Mouse (Mus musculus): Measurements from ENCODE around the gene Krtap3-1. TPM values are rescaled to one million over a fixed set of nuclear protein-coding genes. Genes with fewer than 3 reads are reported as not detected.

Gene Krtap3-1
- total RNA-seq, 1 experiment from 2014 or later: not detected

- no peak for DNase-seq
Observed at GRCm38 (mm10) chr11:99521288-99521860, 45.1 kb downstream of the Krtap3-1 start, which contains the start of gene Krt39. Krt39 (minus strand) TSS chr11:99521338.

Other genes starting within 250 kb of the Krtap3-1 start
- gene Krt25, start 243.7 kb downstream of the Krtap3-1 start, total RNA-seq (2021): not detected in 2 replicates
- not detected in 2 replicates for gene Krt26, start 228.7 kb downstream of the Krtap3-1 start, total RNA-seq (2021)
- not detected in 2 replicates for gene Krt27, start 215.5 kb downstream of the Krtap3-1 start, total RNA-seq (2021)
- not detected in 2 replicates for gene Krt28, start 191.7 kb downstream of the Krtap3-1 start, total RNA-seq (2021)
- 4.3 and 7.7 TPM in 2 replicates for gene Krt10, start 177.3 kb downstream of the Krtap3-1 start, total RNA-seq (2021)
- not detected in 2 replicates for gene Krt12, start 144.4 kb downstream of the Krtap3-1 start, total RNA-seq (2021)
- gene Krt20, start 128.5 kb downstream of the Krtap3-1 start, total RNA-seq (2021): 0.15 TPM in 1 of 2 replicates, not detected in the other
- gene Krt23, start 73.5 kb downstream of the Krtap3-1 start, total RNA-seq (2021): not detected in 2 replicates
- gene Krt39, start 45.3 kb downstream of the Krtap3-1 start, total RNA-seq (2021): not detected in 2 replicates
- gene Krt40, start 23.5 kb downstream of the Krtap3-1 start, total RNA-seq (2021): not detected in 2 replicates
- not detected in 2 replicates for gene Krtap3-3, start 15.8 kb downstream of the Krtap3-1 start, total RNA-seq (2021)
- gene Krtap3-2, start 9.8 kb downstream of the Krtap3-1 start, total RNA-seq (2021): not detected in 2 replicates
- not detected in 2 replicates for gene Gm11939, start 7.2 kb downstream of the Krtap3-1 start, total RNA-seq (2021)
- not detected in 2 replicates for gene Krtap1-5, start 14.4 kb upstream of the Krtap3-1 start, total RNA-seq (2021)
- not detected in 2 replicates for gene Krtap1-4, start 17.0 kb upstream of the Krtap3-1 start, total RNA-seq (2021)
- gene Krtap1-3, start 24.7 kb upstream of the Krtap3-1 start, total RNA-seq (2021): not detected in 2 replicates
- gene Krtap9-3, start 31.5 kb upstream of the Krtap3-1 start, total RNA-seq (2021): not detected in 2 replicates
- gene Gm11938, start 36.7 kb upstream of the Krtap3-1 start, total RNA-seq (2021): not detected in 2 replicates
- not detected in 2 replicates for gene Gm11937, start 43.6 kb upstream of the Krtap3-1 start, total RNA-seq (2021)
- gene Krtap2-4, start 48.2 kb upstream of the Krtap3-1 start, total RNA-seq (2021): not detected in 2 replicates
- not detected in 2 replicates for gene Gm11562, start 53.8 kb upstream of the Krtap3-1 start, total RNA-seq (2021)
- not detected in 2 replicates for gene Krtap4-1, start 61.6 kb upstream of the Krtap3-1 start, total RNA-seq (2021)
- gene Krtap4-2, start 68.5 kb upstream of the Krtap3-1 start, total RNA-seq (2021): not detected in 2 replicates
- not detected in 2 replicates for gene Krtap4-7, start 77.5 kb upstream of the Krtap3-1 start, total RNA-seq (2021)
- not detected in 2 replicates for gene Gm11555, start 83.6 kb upstream of the Krtap3-1 start, total RNA-seq (2021)
- not detected in 2 replicates for gene Gm11563, start 92.3 kb upstream of the Krtap3-1 start, total RNA-seq (2021)
- not detected in 2 replicates for gene Krtap4-6, start 99.3 kb upstream of the Krtap3-1 start, total RNA-seq (2021)
- gene Gm14190, start 124.1 kb upstream of the Krtap3-1 start, total RNA-seq (2021): not detected in 2 replicates
- gene Gm14180, start 167.7 kb upstream of the Krtap3-1 start, total RNA-seq (2021): not detected in 2 replicates
- gene Gm11595, start 206.3 kb upstream of the Krtap3-1 start, total RNA-seq (2021): not detected in 2 replicates
- gene Krtap4-8, start 214.1 kb upstream of the Krtap3-1 start, total RNA-seq (2021): not detected in 2 replicates
- gene Krtap4-9, start 218.6 kb upstream of the Krtap3-1 start, total RNA-seq (2021): not detected in 2 replicates
- gene Gm11596, start 226.8 kb upstream of the Krtap3-1 start, total RNA-seq (2021): not detected in 2 replicates
- not detected in 2 replicates for gene Gm11569, start 232.3 kb upstream of the Krtap3-1 start, total RNA-seq (2021)
- gene Gm11554, start 237.8 kb upstream of the Krtap3-1 start, total RNA-seq (2021): not detected in 2 replicates
- not detected in 2 replicates for gene Krtap4-13, start 243.3 kb upstream of the Krtap3-1 start, total RNA-seq (2021)
- not detected in 2 replicates for gene Gm11564, start 249.0 kb upstream of the Krtap3-1 start, total RNA-seq (2021)

Measured in adrenal gland, postnatal 25 days (tissue).